ENCODE assay signal across 11 mouse cellular contexts in genomic region chr7:73579072-73579731, GRCm38 (mm10). TPM values are rescaled to one million over a fixed set of nuclear protein-coding genes. Genes with fewer than 3 reads are reported as not detected.
DNase-seq lines count a peak whose midpoint lies in the region; ATAC-seq and TF ChIP-seq lines count a peak whose summit lies in the region.
"Had no signal": no experiment of that assay in that cellular context is flagged by ENCODE, and none has a peak within 500 bp of the region (broad histone marks: within the 10 kb centered on the region; RNA-seq: fewer than 3 reads in every experiment).

No protein-coding gene starts in this region.

- H3K4me2 ChIP-seq in embryonic facial prominence, embryonic 14.5 days (ENCODE audit: low read depth, low read length), result no peak overlapping the region
- no peak overlapping the region for H3K4me2 ChIP-seq in liver, embryonic 12.5 days
- H3K4me2 ChIP-seq in myocyte (ENCODE audit: low read depth), result peak overlapping the region; percentile 50
- H3K4me2 ChIP-seq: neural tube, embryonic 13.5 days had no signal

- TF ChIP-seq POLR2A in liver, adult 2 months (IDR thresholded peaks at IDR 0.05; ENCODE audit: extremely low read depth, insufficient read depth, low read length), result no peak
- TF ChIP-seq POLR2A in brain, embryonic 14.5 days (IDR thresholded peaks at IDR 0.05; ENCODE audit: borderline replicate concordance, extremely low read depth, insufficient read depth, insufficient read length, poor library complexity, severe bottlenecking), result no peak
- no peak for TF ChIP-seq POLR2A in myocyte (IDR thresholded peaks at IDR 0.05; ENCODE audit: insufficient read length, low read depth)

- 56% methylated on average over 8 of the region's 8 CpGs for WGBS in embryonic facial prominence, embryonic 14.5 days
- WGBS in embryonic facial prominence, embryonic 10.5 days, result 83% methylated on average over 8 of the region's 8 CpGs
- WGBS in liver, adult 2 months, result 32% methylated on average over 8 of the region's 8 CpGs
- WGBS in liver, embryonic 12.5 days (ENCODE audit: insufficient replicate concordance), result 68% methylated on average over 8 of the region's 8 CpGs

- peak; percentile 52 for DNase-seq in embryonic facial prominence, embryonic 14.5 days (ENCODE audit: low spot score)
- DNase-seq in embryonic facial prominence, embryonic 10.5 days (ENCODE audit: low spot score), result no peak
- peak; percentile 82 for DNase-seq in liver, adult 2 months (ENCODE audit: extremely low read depth, low read depth, low spot score)
- DNase-seq in brain, embryonic 14.5 days (ENCODE audit: low read depth), result peak; percentile 61
- DNase-seq in layer of hippocampus, postnatal 25 days (ENCODE audit: extremely low spot score in 1 of 2, low spot score in 1 of 2), result no peak
- no peak for DNase-seq in cerebellum, postnatal 25 days
- DNase-seq: cerebellum, adult 18-20 months; spleen, adult 18-20 months had no signal

- H3K4me1 ChIP-seq in embryonic facial prominence, embryonic 14.5 days (ENCODE audit: control insufficient read depth, insufficient read depth, low read length), result peaks cover 16% of the 10 kb centered on the region
- peaks cover 30% of the 10 kb centered on the region for H3K4me1 ChIP-seq in embryonic facial prominence, embryonic 10.5 days
- H3K4me1 ChIP-seq in liver, adult 2 months (ENCODE audit: control insufficient read depth, insufficient read depth, low read length), result peaks cover 20% of the 10 kb centered on the region
- H3K4me1 ChIP-seq in liver, embryonic 12.5 days, result peaks cover 36% of the 10 kb centered on the region

- H3K9me3 ChIP-seq in embryonic facial prominence, embryonic 14.5 days (ENCODE audit: control insufficient read depth, low read length), result no peaks in the 10 kb centered on the region
- no peaks in the 10 kb centered on the region for H3K9me3 ChIP-seq in embryonic facial prominence, embryonic 10.5 days
- H3K9me3 ChIP-seq in liver, embryonic 12.5 days (replicated peaks), result no peaks in the 10 kb centered on the region
- H3K9me3 ChIP-seq: neural tube, embryonic 13.5 days had no signal

- H3K27me3 ChIP-seq in embryonic facial prominence, embryonic 14.5 days (replicated peaks; ENCODE audit: control insufficient read depth, insufficient read depth, low read length), result no peaks in the 10 kb centered on the region
- H3K27me3 ChIP-seq in embryonic facial prominence, embryonic 10.5 days (replicated peaks; ENCODE audit: low read depth, poor library complexity, severe bottlenecking), result peaks cover 11% of the 10 kb centered on the region
- H3K27me3 ChIP-seq in liver, adult 2 months (ENCODE audit: control insufficient read depth, insufficient read depth, low read length), result no peaks in the 10 kb centered on the region
- peaks cover 10% of the 10 kb centered on the region for H3K27me3 ChIP-seq in liver, embryonic 12.5 days (replicated peaks)
- no peaks in the 10 kb centered on the region for H3K27me3 ChIP-seq in myocyte (ENCODE audit: control insufficient read depth, insufficient read depth, insufficient read length)
- H3K27me3 ChIP-seq: neural tube, embryonic 13.5 days had no signal

- H3K4me3 ChIP-seq in embryonic facial prominence, embryonic 14.5 days (ENCODE audit: low read depth, low read length), result no peak overlapping the region
- no peak overlapping the region for H3K4me3 ChIP-seq in embryonic facial prominence, embryonic 10.5 days
- H3K4me3 ChIP-seq in liver, adult 2 months (ENCODE audit: insufficient read depth, low read depth, low read length), result no peak overlapping the region
- no peak overlapping the region for H3K4me3 ChIP-seq in liver, embryonic 12.5 days
- no peak overlapping the region for H3K4me3 ChIP-seq in myocyte
- H3K4me3 ChIP-seq: neural tube, embryonic 13.5 days had no signal

- no peak overlapping the region for H3K27ac ChIP-seq in embryonic facial prominence, embryonic 14.5 days (replicated peaks; ENCODE audit: low read depth, low read length)
- no peak overlapping the region for H3K27ac ChIP-seq in embryonic facial prominence, embryonic 10.5 days (replicated peaks)
- peak overlapping the region; percentile 84 for H3K27ac ChIP-seq in liver, adult 2 months (replicated peaks; ENCODE audit: insufficient read depth, low read depth, low read length)
- no peak overlapping the region for H3K27ac ChIP-seq in liver, embryonic 12.5 days
- H3K27ac ChIP-seq: neural tube, embryonic 13.5 days had no signal

- ATAC-seq in embryonic facial prominence, embryonic 14.5 days (ENCODE audit: low read depth), result no peak
- no peak for ATAC-seq in liver, embryonic 12.5 days

- H3ac ChIP-seq in myocyte (ENCODE audit: control insufficient read depth, insufficient read length), result no peak overlapping the region

- no peak for TF ChIP-seq CTCF in liver, adult 2 months (IDR thresholded peaks at IDR 0.05; ENCODE audit: low read depth, low read length)
- no peak for TF ChIP-seq CTCF in brain, embryonic 14.5 days (IDR thresholded peaks at IDR 0.05; ENCODE audit: borderline replicate concordance, extremely low read depth, insufficient read depth, insufficient read length)

- H3K79me2 ChIP-seq in liver, adult 2 months (ENCODE audit: control insufficient read depth, insufficient read depth, low read length), result no peaks in the 10 kb centered on the region
- H3K79me2 ChIP-seq in myocyte (ENCODE audit: control insufficient read depth, insufficient read depth), result no peaks in the 10 kb centered on the region

- H3K36me3 ChIP-seq in embryonic facial prominence, embryonic 14.5 days (ENCODE audit: control insufficient read depth, insufficient read depth, low read length), result no peaks in the 10 kb centered on the region
- no peaks in the 10 kb centered on the region for H3K36me3 ChIP-seq in embryonic facial prominence, embryonic 10.5 days (replicated peaks)
- no peaks in the 10 kb centered on the region for H3K36me3 ChIP-seq in liver, adult 2 months (ENCODE audit: control insufficient read depth, insufficient read depth, low read length)
- no peaks in the 10 kb centered on the region for H3K36me3 ChIP-seq in liver, embryonic 12.5 days
- no peaks in the 10 kb centered on the region for H3K36me3 ChIP-seq in myocyte (ENCODE audit: control insufficient read depth, insufficient read depth)
- H3K36me3 ChIP-seq: neural tube, embryonic 13.5 days had no signal

- no peak overlapping the region for H3K9ac ChIP-seq in embryonic facial prominence, embryonic 14.5 days (ENCODE audit: low read depth, low read length)
- no peak overlapping the region for H3K9ac ChIP-seq in liver, adult 2 months (ENCODE audit: low read depth, low read length)
- no peak overlapping the region for H3K9ac ChIP-seq in liver, embryonic 12.5 days
- H3K9ac ChIP-seq: neural tube, embryonic 13.5 days had no signal

TF ChIP-seq in myocyte, 11 proteins besides CTCF, POLR2A, EP300 and RAD21:
- TF ChIP-seq TCF3 (IDR thresholded peaks at IDR 0.05; ENCODE audit: insufficient read length, low read depth) (no peak), MYOG (IDR thresholded peaks at IDR 0.05; ENCODE audit: control insufficient read depth in 1 of 3, insufficient read depth in 1 of 3, insufficient read length in 2 of 3, low read depth in 2 of 3) (peak in 1 of 3 experiments; percentile 36), TCF12 (IDR thresholded peaks at IDR 0.05; ENCODE audit: insufficient read depth, poor library complexity, severe bottlenecking) (no peak), USF1 (IDR thresholded peaks at IDR 0.05; ENCODE audit: low read depth) (no peak), CEBPB (IDR thresholded peaks at IDR 0.05; ENCODE audit: insufficient read depth, poor library complexity, severe bottlenecking) (no peak), MAX (IDR thresholded peaks at IDR 0.05; ENCODE audit: low read depth) (no peak), MYOD1 (IDR thresholded peaks at IDR 0.05; ENCODE audit: control insufficient read depth in 1 of 3, insufficient read length in 2 of 3, low read depth in 2 of 3) (peak in 1 of 3 experiments; percentile 22), POLR2AphosphoS2 (IDR thresholded peaks at IDR 0.05; ENCODE audit: insufficient read length, low read depth) (no peak), SRF (IDR thresholded peaks at IDR 0.05; ENCODE audit: control insufficient read depth, insufficient read length, low read depth) (no peak), REST (IDR thresholded peaks at IDR 0.05; ENCODE audit: insufficient read depth, insufficient read length) (no peak)

RNA-seq across cellular contexts. Expression of gene Chd2, which starts 37.6 kb away (rescaled TPM):
- 39.5 and 54.6 TPM in 2 replicates for polyA plus RNA-seq in embryonic facial prominence, embryonic 14.5 days (2014; fragmentation: Nextera tagmentation; extraction: Ambion mirVana)
- polyA plus RNA-seq in embryonic facial prominence, embryonic 10.5 days (2016; fragmentation: Nextera tagmentation; extraction: Ambion mirVana), result 49.2 and 54.8 TPM in 2 replicates
- 40.0 and 42.0 TPM in 2 replicates for total RNA-seq in liver, adult 2 months (2014; rRNA removed)
- 16.9 and 20.1 TPM in 2 replicates for polyA plus RNA-seq in liver, adult 2 months (2012; rRNA removed)
- 26.2 and 28.9 TPM in 2 replicates for polyA plus RNA-seq in liver, embryonic 12.5 days (2016; fragmentation: Nextera tagmentation; extraction: Ambion mirVana)
- polyA plus RNA-seq in brain, embryonic 14.5 days (2012; rRNA removed), result 51.8 and 54.9 TPM in 2 replicates
- polyA plus RNA-seq in myocyte (2012; fragmentation: generic; extraction: Trizol), result 7.9 TPM
- 10 to 100 TPM; 44.2 to 53.1 TPM for total RNA-seq in layer of hippocampus, postnatal 25 days (2021)

Comparison
In these comparisons a context has a peak if more than half of its experiments do, and no peak if none do; other contexts are left out.
1. DNase-seq: peak in embryonic facial prominence, embryonic 14.5 days (single experiment), liver, adult 2 months (single experiment) and brain, embryonic 14.5 days (single experiment); none in embryonic facial prominence, embryonic 10.5 days (single experiment), layer of hippocampus, postnatal 25 days (0 of 2) and cerebellum, postnatal 25 days (0 of 2).